Mouse (Mus musculus) E14TG2a.4 (cell line): Measurements from ENCODE around the gene Hagh.

Experiments used
- CTCF ChIP-seq: conservative IDR thresholded peaks from 2 replicates; pipeline ENCODE4 v1.5.1; 2014; ENCODE audit warnings: low read length
- NANOG ChIP-seq: IDR thresholded peaks from 2 replicates; pipeline ENCODE4 v1.6.1; 2014; ENCODE audit warnings: borderline replicate concordance, low read length, mixed read lengths
- POU5F1 ChIP-seq: IDR thresholded peaks from 2 replicates; pipeline ENCODE4 v1.6.1; 2014; ENCODE audit warnings: low read length, borderline replicate concordance

- TF ChIP-seq CTCF (no peak), POU5F1 (no peak), NANOG (no peak)
These were observed 47.0 kb downstream of the Hagh start for GRCm38 (mm10) chr17:24886932-24887271.
